Mouse (Mus musculus): ENCODE data around the gene Iah1. TPM values are rescaled to one million over a fixed set of nuclear protein-coding genes. Genes with fewer than 3 reads are reported as not detected.

The Iah1 gene
- total RNA-seq (2015): 44.1 and 46.5 TPM in 2 replicates
- 34.7 and 41.9 TPM in 2 replicates for total RNA-seq (2017)

- ATAC-seq (ENCODE audit: poor library complexity, severe bottlenecking): peak; percentile 94
Measured at GRCm38 (mm10) chr12:21315923-21316868, at the start of gene Iah1. Gene Iah1, plus strand, starts transcription at chr12:21316389.

DNA sequence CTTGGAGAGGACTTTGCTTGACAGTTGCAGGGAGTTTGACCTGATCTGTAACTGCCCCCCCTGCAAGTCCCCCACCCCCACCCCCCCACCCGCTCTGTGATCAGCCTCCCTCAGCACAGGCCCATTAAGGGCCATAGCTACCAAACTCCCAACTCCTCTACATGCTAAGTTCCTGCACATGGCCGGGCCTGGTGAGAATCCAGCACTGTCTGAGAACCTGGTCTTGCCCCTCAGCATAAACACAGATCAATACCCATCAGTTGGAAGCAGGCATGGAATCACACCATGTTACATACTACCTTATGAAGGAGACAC is 49.4 kb upstream of the Iah1 start:
- no peak for ATAC-seq (ENCODE audit: poor library complexity, severe bottlenecking)

DNA sequence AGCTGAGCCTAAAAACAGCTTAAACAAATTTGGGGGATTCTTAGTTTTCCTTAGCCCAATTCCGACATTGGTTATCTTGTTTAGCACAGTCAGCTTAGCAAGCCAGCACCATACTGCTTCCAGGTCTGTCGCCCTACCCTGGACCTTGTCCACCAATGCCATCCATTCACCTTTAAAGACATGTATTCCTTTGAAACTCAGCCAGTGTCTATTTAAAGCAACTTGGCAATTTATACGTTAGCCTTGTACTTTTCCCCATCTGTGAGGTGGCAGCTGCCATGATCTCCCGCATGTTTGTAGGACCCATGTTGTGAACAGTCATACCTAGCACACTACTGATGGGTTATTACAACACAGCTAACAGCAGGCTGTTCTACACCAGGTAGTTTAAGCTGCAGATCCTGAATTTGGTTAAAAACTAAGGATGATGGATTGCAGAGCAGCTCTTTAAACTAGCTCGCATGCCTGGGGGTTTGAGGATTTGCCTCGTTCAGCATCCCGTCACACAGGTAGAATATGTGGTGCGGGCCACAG is 48.0 kb upstream of the Iah1 start:
- ATAC-seq (ENCODE audit: poor library complexity, severe bottlenecking): no peak

DNA sequence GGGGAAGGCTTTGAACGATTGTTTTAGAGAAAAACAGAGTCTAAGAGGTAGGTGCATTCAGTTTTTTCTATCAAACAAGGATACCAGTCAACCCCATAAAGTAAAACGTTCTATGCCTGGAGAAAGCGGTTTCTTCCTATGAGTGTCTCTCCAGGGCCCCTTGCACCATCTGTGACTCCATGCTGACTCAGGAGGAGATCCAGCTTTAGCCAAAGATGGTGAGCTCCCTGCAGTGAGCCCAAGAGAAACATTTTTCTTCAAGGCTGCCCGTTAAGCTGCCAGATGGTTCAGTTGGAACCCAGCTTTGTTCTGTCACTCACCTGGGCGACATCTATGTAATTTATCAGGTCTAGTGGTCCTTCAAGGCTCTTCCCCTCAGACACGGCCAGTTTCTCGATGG is 41.7 kb upstream of the Iah1 start:
- no peak for ATAC-seq (ENCODE audit: poor library complexity, severe bottlenecking)

DNA sequence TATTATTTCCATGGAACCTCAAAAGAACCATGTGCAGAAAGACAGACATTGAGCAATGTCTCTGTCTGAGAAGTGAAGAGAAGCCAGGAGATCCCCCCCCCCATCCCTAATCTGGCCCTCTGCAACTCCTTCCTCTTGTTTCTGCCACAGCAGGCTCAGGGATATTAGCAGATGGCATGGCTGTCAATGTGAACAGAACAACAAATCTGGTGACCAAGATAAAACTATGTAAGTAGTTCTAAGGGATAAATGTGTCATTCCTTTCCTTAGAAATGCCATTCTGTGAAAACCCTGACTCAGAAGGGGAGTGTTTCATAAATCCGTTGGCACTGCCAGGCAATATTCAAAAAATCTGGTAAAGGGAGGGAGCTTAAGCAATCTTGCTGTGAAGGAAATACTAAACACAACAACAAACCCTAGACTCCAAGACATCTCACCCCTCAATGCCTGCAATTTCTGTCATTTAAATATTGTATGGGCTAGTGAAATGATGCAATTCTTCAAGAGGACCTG is 38.8 kb upstream of the Iah1 start:
- ATAC-seq (ENCODE audit: poor library complexity, severe bottlenecking): no peak

- no peak for ATAC-seq (ENCODE audit: poor library complexity, severe bottlenecking)
Measured at GRCm38 (mm10) chr12:21284761-21285441, 31.3 kb upstream of the Iah1 start, which contains the start of gene Cpsf3. Gene Cpsf3, plus strand, starts transcription at chr12:21285391.

DNA sequence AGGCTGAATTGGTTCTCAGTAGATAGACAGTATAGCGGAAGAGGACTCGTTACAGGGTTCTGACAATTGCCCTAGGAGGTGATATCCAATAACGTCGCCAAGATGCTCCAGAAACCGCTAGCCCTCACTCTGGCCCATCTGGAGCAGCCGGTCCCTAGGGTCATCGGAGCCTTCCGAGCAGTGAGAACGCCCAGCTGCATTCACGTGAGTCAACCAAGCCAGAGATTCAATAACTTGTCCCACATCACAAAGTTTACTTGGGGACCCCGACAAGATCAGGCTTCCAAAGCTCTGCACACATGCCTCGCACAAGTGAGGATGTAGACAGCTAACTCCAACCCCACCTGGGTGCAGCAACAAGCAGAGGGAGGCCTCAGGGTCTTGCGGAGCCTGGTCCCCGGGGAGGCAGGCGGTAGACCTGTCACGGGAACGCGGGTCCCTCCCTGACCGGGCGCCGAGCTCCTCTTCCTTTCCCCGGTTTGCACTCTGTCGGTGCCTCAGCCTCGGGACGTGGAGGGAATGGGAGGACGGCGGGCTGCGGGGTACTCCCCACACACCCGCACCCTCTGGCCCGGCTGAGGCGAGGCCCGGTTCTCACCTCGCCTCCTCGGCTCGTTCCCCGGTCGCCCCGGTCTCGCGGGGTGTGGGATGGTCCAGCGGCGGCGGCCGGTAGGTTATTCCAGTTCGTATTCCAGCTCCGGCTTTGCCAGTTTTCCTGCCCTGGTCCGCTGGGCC is 30.5 kb upstream of the Iah1 start:
- peak; percentile 1; the same call in 1 of the 2 replicates for ATAC-seq (ENCODE audit: poor library complexity, severe bottlenecking)

DNA sequence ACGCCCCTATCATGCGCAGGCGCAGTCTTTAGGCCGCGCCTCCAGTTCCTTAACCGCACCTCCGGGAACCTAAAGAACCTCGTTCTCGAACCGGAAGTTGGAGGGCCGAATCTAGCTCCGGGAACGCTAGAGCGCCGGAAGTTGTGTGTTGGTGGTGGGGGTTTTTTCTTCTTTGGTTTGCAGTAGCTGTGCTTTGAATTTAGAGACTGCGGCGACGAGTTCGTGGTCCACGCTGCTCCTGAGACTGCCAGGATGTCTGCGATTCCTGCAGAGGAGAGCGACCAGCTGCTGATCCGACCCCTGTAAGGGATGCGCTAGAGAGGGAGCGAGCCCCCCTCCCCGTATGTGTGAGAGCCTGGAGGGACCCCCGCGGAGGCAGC is 30.0 kb upstream of the Iah1 start, which contains the start of gene Itgb1bp1:
Itgb1bp1 (minus strand) TSS at position 42 of the 380 bp plus-strand sequence.
- ATAC-seq (ENCODE audit: poor library complexity, severe bottlenecking): peak; percentile 78

DNA sequence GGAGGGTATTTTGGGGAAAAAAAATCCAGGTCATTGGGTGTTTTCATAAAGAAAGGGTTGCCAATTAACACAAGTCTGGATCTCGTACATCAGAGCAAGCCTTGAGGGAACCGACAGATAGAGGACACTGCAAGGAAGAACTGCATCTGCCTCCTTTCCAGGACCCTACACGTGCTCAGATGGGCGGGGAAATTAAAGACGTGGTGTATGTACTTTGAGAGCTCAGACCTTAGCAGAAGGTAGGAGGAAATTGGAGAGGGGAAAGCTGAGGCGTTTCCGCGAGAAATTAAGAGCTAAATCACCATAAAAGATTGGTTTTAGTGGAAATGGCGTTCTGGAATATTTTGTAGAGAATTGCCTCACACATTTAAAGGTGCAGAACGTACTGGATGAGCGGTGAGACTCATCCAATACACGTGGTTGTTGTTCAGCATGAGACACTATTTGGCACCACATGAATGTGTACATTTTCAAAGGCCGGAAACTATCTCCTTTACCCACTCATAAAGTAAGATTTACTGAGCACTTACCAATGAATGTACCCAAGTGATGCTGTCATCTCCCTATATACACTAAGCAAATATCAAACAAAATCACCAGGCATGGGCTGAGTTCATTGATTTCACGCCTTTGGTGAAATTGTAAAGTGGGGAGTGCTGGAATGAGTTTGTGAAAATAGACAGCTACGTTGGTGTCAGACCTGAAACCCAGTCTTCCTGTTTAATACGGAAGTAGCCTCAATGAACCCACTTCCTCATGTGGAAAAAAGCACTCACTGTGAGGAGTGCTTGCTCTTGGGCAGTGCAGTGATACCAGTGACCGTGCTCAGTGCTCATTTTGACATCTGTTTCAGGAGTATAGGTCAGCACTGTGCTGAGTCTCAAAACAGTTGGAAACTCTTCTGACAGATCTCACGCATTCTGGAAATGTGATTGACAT is 29.2 kb upstream of the Iah1 start:
- peak; percentile 81 for ATAC-seq (ENCODE audit: poor library complexity, severe bottlenecking)

- no peak for ATAC-seq (ENCODE audit: poor library complexity, severe bottlenecking)
Measured at GRCm38 (mm10) chr12:21288716-21289395, 27.3 kb upstream of the Iah1 start.

DNA sequence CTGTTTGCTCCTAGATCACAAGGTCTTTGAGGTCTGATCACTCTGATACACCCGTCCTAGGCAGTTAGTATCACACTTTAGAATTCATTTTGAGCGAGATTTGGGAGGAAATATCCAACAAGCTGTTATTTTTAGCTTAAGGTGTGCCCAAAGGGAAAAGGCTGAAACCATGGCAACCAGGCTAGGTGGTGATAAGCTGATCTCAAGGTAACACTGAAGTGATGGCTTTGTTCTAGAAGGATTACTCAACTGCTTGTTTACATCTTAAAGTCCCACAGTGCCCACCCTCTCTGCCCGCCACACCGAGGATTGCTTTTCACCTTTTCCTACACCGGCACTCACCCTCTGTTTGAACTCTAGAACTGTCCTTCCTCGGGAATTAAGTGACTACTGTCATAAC is 26.5 kb upstream of the Iah1 start:
- no peak for ATAC-seq (ENCODE audit: poor library complexity, severe bottlenecking)

GRCm38 (mm10) chr12:21298856-21299255 is 17.3 kb upstream of the Iah1 start:
- ATAC-seq (ENCODE audit: poor library complexity, severe bottlenecking): no peak

DNA sequence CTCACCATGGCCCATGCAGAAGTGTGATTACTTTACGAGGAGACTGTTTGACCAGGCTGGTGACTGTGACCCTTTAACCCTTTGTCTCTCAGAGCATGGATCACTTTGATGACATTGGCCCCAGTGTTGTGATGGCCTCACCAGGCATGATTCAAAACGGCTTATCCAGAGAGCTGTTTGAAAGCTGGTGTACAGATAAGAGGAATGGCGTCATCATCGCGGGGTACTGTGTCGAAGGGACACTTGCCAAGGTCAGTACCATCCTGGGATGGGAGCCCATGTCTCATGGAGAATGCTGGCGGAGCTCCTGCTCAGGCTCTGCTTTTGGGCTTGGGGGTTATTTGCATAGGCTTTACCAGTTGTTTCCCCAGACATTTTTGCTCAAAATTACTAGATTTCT is 14.9 kb upstream of the Iah1 start:
- ATAC-seq (ENCODE audit: poor library complexity, severe bottlenecking): no peak

- ATAC-seq (ENCODE audit: poor library complexity, severe bottlenecking): no peak
Measured at GRCm38 (mm10) chr12:21301932-21302331, 14.3 kb upstream of the Iah1 start.

GRCm38 (mm10) chr12:21302361-21302783 is 13.8 kb upstream of the Iah1 start:
- ATAC-seq (ENCODE audit: poor library complexity, severe bottlenecking): no peak

DNA sequence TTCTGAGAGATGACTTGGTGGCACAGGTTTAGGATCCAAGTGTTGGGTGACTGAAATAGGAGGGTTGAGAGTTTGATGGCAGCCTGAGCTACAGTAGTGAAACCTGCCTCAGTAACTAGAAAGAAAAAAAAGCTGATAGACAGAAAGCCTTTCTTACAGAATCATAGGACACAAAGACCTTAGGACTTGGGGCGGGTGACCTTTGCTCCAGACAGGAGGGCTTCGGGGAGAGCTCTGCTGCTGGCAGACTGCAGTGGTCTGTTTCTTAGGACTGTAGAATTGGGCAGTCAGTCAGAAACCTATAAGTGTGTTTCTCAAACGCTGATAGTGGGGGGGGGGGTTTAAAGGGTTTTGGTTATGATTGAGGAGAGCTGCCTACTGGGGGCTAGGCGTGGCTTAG is 10.4 kb upstream of the Iah1 start:
- no peak for ATAC-seq (ENCODE audit: poor library complexity, severe bottlenecking)

- ATAC-seq (ENCODE audit: poor library complexity, severe bottlenecking): no peak
Measured at GRCm38 (mm10) chr12:21306721-21307120, 9.5 kb upstream of the Iah1 start.

DNA sequence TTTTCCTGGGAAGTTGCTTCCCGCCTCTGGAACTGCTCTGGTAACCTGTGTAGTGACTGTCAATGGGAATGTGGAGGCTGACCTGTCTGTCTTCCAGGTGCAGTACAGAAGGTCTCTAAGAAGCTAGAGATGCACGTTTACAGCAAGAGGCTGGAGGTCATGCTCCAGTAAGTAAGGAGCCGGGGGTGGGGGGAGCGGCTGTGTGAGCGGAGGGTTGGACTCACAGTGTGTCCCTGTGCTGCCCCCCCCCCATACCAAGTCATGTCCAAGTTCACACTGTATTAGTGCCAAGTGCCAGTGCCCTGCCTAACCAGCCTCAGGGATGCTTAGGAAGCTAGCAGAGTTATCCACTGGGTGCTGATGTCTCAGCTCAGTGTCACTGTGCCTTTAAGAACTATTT is 4.0 kb upstream of the Iah1 start:
- no peak for ATAC-seq (ENCODE audit: poor library complexity, severe bottlenecking)

DNA sequence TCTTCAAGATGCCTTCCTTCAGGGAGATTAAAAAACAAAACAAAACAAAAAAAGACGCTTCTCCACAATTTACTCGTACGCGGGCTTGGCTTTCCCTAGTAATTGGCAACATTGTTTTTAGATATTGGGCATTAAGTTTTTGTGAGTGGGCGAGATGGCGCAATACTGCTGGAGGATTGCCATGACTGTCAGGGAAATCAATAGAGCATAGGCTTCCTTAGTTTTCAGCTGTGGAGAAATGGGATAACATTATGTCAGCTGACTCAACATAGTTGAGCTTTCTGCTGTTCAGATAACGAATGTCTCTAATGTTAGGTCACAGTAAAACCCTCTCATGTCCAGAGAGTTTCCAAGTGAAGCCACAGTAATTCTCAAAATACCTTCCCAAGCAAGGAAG is 678 bp downstream of the Iah1 start:
- ATAC-seq (ENCODE audit: poor library complexity, severe bottlenecking): no peak

Measured in megakaryocyte, adult 5-6 weeks (primary cell).